Mouse (Mus musculus) fibroblast of lung, adult 2 months (primary cell): ENCODE results near the gene Soat2.
A peak's percentile ranks its signal among the peaks of the same experiment; 100 is the strongest.

Experiments used
- DNase-seq: peaks from one replicate; pipeline ENCODE4 v3.0.0-alpha.2; 2011; ENCODE audit warnings: low read depth

The Soat2 gene

DNA sequence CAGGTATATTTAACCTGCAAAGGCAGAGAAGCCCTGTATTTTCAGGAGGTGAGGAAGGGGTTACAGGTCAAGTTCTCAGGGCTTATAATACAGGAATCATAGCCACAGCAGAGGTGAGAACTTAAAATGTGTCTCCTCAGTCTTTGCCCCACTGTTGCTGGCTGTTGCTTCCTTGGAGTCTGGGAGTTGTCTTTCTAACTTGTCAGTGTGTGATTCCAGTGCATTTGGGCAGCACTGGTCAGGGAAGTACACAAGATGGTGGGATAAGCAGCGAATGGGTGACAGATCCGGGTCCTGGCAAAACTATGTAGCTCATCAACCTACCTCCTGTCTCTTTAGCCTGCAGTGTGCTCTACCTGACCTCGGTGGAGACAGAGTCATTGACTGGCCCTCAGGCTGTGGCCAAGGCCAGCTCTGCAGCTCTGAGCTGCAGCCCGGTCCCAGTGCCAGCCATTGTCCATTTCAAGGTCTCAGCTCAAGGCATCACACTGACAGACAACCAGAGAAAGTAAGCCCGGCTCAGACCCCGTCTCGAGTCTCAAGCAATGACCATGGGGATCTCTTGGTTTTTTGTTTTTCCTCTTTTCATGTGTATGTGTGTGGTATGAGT is 35.6 kb upstream of the Soat2 start:
- DNase-seq: no peak

GRCm38 (mm10) chr15:102115731-102116231 is 34.5 kb upstream of the Soat2 start:
- DNase-seq: no peak

- no peak for DNase-seq
These were observed 33.4 kb upstream of the Soat2 start for GRCm38 (mm10) chr15:102116753-102117415.

DNA sequence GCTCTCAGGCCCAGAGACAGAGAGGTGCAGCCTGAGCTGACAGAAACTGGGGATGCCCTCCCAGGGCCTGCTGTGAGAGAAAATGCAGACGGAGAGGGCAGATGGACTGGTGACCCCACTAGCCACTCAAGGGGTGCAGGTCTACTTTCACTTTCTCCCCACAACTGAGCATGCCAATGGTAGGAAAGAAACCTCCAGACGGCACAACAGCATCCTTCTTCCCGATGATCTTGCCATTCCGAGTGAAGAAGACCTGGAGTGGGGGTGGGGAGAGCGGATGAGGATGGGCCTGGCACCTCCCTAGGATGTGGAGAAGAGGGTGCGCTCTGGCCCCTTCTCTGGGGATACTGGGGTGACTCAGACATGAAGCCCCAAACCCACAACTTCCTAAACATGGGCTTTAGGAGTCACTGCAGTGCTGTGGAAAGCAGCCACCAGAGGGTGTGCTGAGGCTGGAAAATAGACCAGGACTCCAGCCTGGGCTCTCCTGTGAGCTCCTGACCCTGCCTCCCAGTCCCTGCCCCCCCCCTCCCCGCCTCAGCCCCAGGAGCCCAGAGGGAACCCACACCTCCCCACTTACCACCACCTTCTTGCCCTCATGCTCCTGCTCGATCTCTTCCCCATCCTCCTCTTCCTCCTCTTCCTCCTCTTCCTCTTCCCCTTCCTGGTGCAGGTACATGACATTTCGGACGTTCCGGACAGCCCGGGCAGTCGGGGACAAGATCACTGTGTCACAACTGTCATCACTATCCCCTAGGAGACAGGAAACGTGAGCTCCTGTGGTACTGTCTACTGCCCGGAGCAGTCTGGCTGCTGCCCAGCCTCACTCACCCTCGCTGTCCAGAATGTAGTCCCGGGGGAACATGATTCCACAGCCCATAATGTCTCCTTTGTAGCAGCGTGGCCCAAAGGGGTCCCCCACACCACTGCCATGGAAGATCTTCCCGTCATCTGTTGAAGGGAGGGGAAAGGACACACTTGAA is 32.6 kb upstream of the Soat2 start:
- no peak for DNase-seq

- DNase-seq: no peak
These were observed 31.7 kb upstream of the Soat2 start for GRCm38 (mm10) chr15:102118591-102118990.

- DNase-seq: no peak
These were observed 31.1 kb upstream of the Soat2 start for GRCm38 (mm10) chr15:102119121-102119830.

- no peak for DNase-seq
These were observed 30.5 kb upstream of the Soat2 start for GRCm38 (mm10) chr15:102119831-102120170.

- no peak for DNase-seq
These were observed 29.8 kb upstream of the Soat2 start for GRCm38 (mm10) chr15:102120530-102120929.

DNA sequence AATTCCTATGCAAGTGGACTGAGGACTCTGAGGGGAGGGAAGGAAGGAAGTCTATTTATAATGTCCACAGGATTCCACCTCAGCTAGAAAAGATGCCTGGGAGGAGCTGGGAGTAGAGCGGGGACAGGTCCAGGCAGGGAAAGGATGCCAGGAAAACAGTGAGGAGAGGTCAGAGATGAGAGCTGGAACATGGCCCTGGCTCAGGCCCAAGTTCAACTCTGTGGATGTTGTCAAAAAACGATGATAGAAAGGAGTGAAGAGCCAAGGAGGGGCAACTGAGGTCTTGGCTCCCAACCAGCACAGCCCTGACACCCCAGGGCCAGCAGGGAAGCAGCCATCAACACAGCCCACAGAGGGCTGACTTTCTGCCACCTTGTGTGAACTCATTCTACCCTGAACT is 24.0 kb upstream of the Soat2 start:
- DNase-seq: no peak

DNA sequence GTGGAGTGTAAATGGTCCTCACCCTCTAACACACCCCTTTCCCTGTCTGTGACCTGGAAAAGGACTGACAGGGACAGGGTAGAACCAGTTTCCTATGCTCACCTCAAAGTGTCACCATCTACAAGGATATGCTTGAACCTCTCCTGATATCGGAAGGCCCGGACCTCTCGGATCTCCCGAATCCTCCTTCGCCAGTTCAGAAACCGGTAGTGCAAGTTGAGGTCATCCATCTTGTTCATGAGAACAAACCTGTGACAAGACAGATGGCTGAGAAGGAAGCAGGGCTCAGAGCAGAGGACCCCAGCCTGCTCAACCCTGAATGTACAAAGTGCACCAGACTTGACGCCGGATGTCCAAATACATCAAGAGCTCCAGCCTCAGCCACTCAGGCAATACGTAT is 17.0 kb upstream of the Soat2 start:
- DNase-seq: no peak

DNA sequence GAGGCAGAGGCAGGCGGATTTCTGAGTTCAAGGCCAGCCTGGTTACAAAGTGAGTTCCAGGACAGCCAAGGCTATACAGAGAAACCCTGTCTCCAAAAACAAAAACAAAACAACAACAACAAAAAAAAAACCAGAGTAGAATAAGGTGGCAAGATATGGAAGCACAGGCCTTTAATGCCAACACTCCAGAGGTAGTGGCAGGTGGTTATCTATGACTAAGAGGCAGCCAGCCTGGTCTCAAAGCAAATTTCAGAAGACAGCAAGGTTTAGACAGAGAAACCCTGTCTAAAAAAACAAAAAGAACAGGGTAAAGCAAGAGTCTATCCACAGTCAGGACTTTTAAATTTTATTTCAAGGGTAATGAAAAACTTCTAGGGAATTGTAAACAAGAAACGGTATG is 15.6 kb upstream of the Soat2 start:
- DNase-seq: no peak

- DNase-seq: no peak
These were observed 14.7 kb upstream of the Soat2 start for GRCm38 (mm10) chr15:102135522-102136128.

DNA sequence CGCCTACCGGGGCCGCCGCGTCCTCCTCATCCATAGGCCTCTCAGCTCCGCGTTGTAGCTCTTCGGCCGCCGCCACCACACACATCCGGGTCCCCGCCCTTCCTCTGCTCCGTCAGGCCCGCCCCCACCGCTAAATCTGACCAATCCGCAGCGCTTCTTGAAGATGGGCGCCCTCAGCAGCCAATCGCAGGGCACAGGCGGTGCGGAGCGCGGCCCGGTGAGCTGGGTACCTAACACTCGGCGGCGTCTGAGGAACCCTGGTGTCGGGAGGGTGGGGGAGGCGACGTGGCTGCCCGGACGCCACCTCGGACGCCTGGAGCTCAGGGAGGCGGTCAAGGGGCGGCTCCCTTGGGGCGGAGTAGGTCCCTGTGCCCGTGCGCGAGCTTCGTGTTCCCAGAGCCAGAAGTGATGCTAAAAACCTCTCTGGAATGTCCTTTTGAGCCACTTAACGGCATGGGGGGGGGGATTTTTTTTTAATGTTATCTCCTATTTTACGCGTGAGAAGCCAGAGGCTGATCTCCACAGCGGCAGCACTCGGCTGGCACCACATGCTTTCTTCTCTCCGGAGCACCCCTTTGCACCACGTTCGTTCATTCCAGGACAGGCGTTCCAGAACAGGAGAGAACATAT is 14.1 kb upstream of the Soat2 start, which contains the start of gene Spryd3:
TSS of gene Spryd3 (minus strand) at position 106 of the 630 bp plus-strand sequence.
- DNase-seq: peak; percentile 86

DNA sequence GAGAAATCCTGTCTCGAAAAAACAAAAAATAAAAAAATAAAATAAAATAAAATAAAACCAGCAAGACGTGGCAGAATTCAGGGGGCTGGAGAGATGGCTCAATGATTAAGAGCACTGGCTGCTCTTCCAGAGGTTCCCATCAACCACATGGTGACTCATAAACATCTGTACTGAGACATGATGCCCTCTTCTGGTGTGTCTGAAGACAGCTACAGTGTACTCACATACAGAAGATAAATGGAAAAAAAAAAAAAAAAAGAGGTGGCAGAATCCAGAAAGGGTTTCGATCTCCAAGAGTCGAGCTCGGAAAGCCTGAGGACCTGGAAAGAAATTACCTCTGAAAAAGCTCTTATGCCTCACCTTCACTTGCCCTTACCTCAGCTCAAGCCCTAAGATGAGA is 9.2 kb upstream of the Soat2 start:
- DNase-seq: no peak

- peak; percentile 87 for DNase-seq
These were observed 7.1 kb upstream of the Soat2 start for GRCm38 (mm10) chr15:102142914-102143912.

DNA sequence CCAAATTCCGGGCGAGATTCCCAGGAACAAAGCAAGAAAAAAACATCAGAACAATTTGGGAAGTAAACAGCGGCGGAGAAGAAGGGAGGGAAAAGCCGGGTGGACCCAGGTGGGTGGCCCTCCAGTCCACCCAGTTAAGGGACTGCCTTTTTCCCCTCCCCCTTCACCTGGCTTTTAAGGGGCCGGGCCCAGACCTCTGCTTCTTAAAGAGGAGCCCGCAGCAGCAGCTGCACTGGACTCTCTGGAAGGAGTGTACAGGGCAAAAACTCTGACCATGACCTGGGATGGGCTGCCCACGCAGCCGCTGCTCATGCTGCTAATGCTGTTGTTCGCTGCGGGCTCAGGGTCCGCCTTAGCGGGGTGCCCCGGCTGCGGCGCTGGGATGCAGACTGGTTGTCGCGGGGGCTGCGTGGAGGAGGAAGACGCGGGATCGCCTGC is 6.0 kb upstream of the Soat2 start, which contains the start of gene Igfbp6:
TSS of gene Igfbp6 (plus strand) at position 89 of the 438 bp plus-strand sequence.
- no peak for DNase-seq

DNA sequence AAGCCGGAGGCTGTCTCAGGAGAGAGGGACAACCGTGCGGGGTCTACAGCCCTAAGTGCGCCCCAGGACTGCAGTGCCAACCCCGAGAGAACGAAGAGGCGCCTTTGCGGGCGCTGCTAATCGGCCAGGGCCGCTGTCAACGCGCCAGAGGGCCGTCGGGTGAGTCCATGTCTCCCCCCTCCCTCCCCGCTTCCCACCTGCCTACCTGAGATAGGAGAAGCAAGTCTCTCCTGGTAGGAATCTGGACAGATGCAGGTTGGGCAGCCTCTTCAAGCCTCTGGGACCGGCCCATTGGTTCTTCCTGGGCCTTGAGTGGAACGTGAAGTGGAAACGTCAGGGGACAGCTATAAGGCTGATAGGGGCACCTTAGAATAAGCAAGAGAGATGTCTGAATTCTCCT is 5.6 kb upstream of the Soat2 start:
- DNase-seq: no peak

DNA sequence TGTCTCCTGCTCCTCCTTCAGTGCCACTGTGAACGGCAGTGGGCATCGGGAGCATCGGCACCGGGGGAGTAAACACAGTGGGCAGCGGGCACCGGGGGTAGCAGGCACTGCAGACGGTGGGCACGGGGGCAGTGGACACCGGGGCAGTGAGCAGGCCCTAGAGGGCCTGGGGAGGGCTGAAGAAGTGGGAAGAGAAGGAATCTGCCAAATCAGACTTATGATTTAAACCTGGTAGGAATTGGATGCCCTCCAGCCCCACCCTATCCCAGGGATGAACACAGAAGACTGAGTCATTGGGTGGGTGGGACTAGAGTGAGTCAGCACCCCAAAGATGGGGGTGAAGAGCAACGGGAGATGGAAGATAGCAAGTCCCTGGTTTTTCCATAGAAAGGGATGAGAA is 5.0 kb upstream of the Soat2 start:
- peak; percentile 40 for DNase-seq

GRCm38 (mm10) chr15:102146089-102146488 is 4.2 kb upstream of the Soat2 start:
- no peak for DNase-seq

- DNase-seq: no peak
These were observed 3.4 kb upstream of the Soat2 start for GRCm38 (mm10) chr15:102146882-102147281.
